Mouse (Mus musculus): ENCODE results near the gene Tgfbi. TPM values are rescaled to one million over a fixed set of nuclear protein-coding genes. Genes with fewer than 3 reads are reported as not detected.
A peak's percentile ranks its signal among the peaks of the same experiment; 100 is the strongest.

Gene Tgfbi
- 50.4 and 66.2 TPM in 2 replicates for polyA plus RNA-seq (2016; fragmentation: Nextera tagmentation; extraction: Ambion mirVana)

DNA sequence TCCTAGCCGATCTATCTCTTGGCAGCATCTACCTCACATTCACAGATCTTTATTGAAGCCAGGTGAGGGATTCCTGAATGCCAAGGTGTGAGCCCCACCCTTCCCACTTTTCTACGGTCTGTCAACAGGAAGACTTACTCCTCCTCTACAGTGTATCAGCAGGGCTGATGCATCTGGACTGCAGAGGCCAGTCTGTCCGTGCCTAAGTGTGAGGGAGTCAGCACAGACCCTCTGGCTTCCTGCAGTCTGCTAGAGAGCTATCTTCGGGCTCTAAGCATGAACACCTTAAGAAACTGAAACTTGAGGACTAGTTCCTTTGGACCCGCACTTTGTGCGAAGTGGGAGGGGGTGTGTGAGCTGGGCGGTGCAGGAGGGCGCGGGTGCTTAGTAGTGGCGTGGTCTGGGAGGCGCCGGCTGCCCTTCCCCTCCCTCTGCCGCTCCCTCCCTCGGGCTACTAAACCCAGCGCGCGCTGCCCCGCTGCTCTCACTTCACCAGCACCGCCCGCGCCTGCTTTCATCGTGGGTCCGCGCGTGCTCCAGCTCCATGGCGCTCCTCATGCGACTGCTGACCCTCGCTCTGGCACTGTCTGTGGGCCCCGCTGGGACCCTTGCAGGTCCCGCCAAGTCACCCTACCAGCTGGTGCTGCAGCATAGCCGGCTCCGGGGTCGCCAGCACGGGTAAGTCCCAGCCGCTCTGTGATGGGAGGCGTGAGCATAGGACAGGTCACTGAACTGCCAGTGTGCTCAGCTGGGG lies at the start of gene Tgfbi:
TSS of gene Tgfbi (plus strand) at position 421 of the 754 bp plus-strand sequence.
- peaks cover 37% of the 10 kb centered on the region for H3K27me3 ChIP-seq (ENCODE audit: insufficient read depth, poor library complexity, severe bottlenecking)
- H3K27ac ChIP-seq = peak within 1 kb of the TSS; percentile 88
- 1% methylated on average over 36 of the region's 36 CpGs for WGBS
- peak; percentile 78 for DNase-seq (ENCODE audit: low spot score)
- peaks cover 72% of the 10 kb centered on the region for H3K4me1 ChIP-seq
- H3K9me3 ChIP-seq = no peaks in the 10 kb centered on the region
- H3K36me3 ChIP-seq = peaks cover 1% of the 10 kb centered on the region; the same call in 1 of the 2 replicates
- H3K4me3 ChIP-seq = peak within 1 kb of the TSS; percentile 75

GRCm38 (mm10) chr13:56559841-56560370 lies 49.4 kb upstream of the Tgfbi start:
- peaks cover 8% of the 10 kb centered on the region for H3K4me1 ChIP-seq
- no peaks in the 10 kb centered on the region for H3K9me3 ChIP-seq
- no peaks in the 10 kb centered on the region for H3K27me3 ChIP-seq (ENCODE audit: insufficient read depth, poor library complexity, severe bottlenecking)
- no peaks in the 10 kb centered on the region for H3K36me3 ChIP-seq
- no peak overlapping the region for H3K27ac ChIP-seq
- WGBS = 84% methylated on average over 6 of the region's 6 CpGs
- H3K4me3 ChIP-seq = no peak overlapping the region
- DNase-seq (ENCODE audit: low spot score) = no peak

- Histone ChIP-seq H3K27me3 (ENCODE audit: insufficient read depth, poor library complexity, severe bottlenecking) (no peaks in the 10 kb centered on the region), H3K36me3 (no peaks in the 10 kb centered on the region), H3K4me3 (no peak overlapping the region), H3K9me3 (no peaks in the 10 kb centered on the region), H3K27ac (no peak overlapping the region), H3K4me1 (peaks cover 9% of the 10 kb centered on the region)
- WGBS = 80% methylated on average over 8 of the region's 8 CpGs
- DNase-seq (ENCODE audit: low spot score) = no peak
These were observed 48.2 kb upstream of the Tgfbi start for GRCm38 (mm10) chr13:56561129-56561528.

DNA sequence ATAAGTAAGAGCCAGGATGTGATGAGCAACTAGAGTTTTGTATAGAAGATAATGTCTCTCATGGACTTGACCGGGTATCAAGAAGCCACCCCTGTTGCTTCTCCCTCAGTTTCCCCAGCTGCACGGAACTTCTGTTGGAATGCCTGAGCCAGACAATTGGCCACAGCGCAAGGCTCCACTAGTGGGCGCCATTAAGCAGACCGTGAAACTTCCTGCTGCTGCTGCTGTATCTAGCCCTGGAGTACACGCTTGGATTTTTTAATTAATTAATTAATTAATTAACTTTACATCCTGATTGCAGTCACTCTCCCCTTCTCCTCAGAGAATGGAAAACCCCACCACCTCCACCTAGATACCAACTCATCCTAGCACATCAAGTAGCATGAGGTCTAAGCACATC lies 46.2 kb upstream of the Tgfbi start:
- whole genome bisulfite sequencing = 36% methylated on average over 6 of the region's 6 CpGs
- Histone ChIP-seq H3K9me3 (no peaks in the 10 kb centered on the region), H3K4me1 (peaks cover 13% of the 10 kb centered on the region), H3K4me3 (no peak overlapping the region), H3K36me3 (no peaks in the 10 kb centered on the region), H3K27me3 (ENCODE audit: insufficient read depth, poor library complexity, severe bottlenecking) (no peaks in the 10 kb centered on the region), H3K27ac (no peak overlapping the region)
- DNase-seq (ENCODE audit: low spot score) = no peak

- 74% methylated on average over 10 of the region's 10 CpGs for WGBS
These were observed 43.0 kb upstream of the Tgfbi start for GRCm38 (mm10) chr13:56566336-56566735.

GRCm38 (mm10) chr13:56571645-56572044 lies 37.7 kb upstream of the Tgfbi start:
- WGBS = 90% methylated on average over 8 of the region's 8 CpGs
- Histone ChIP-seq H3K4me3 (no peak overlapping the region), H3K9me3 (no peaks in the 10 kb centered on the region), H3K4me1 (0 out of 2 replicates have a peak, but pooled peaks cover 6% of the 10 kb centered on the region), H3K36me3 (no peaks in the 10 kb centered on the region), H3K27me3 (ENCODE audit: insufficient read depth, poor library complexity, severe bottlenecking) (no peaks in the 10 kb centered on the region), H3K27ac (no peak overlapping the region)
- DNase-seq (ENCODE audit: low spot score) = no peak

More at GRCm38 (mm10) chr13:56566336-56566735, 43.0 kb upstream of the Tgfbi start:
- Histone ChIP-seq H3K27me3 (ENCODE audit: insufficient read depth, poor library complexity, severe bottlenecking) (no peaks in the 10 kb centered on the region), H3K4me3 (no peak overlapping the region), H3K9me3 (no peaks in the 10 kb centered on the region), H3K4me1 (peaks cover 5% of the 10 kb centered on the region; the same call in 1 of the 2 replicates), H3K27ac (no peak overlapping the region), H3K36me3 (no peaks in the 10 kb centered on the region)
- no peak for DNase-seq (ENCODE audit: low spot score)

DNA sequence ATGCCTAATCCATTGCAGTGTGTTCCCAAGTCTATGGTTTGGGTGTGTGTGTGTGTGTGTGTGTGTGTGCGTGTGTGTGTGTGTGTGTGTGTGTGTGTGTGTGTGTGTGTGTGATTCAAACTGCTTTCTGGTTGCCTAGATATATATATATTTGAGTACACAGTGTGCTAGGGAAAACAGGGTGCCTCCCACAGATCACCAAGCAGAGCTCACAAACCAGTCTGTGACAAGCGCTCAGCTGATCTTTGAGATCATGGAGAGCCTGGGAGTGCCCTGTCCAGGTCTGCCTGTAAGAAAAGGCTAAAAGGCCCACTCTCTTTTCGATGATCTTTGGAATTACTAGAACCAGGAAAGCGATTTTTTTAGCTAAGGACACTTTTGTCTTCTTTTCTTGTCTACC lies 34.2 kb upstream of the Tgfbi start:
- H3K27ac ChIP-seq = no peak overlapping the region
- WGBS = 73% methylated on average over 4 of the region's 4 CpGs
- no peak overlapping the region for H3K4me3 ChIP-seq
- H3K4me1 ChIP-seq = peaks cover 18% of the 10 kb centered on the region
- H3K36me3 ChIP-seq = no peaks in the 10 kb centered on the region
- no peaks in the 10 kb centered on the region for H3K27me3 ChIP-seq (ENCODE audit: insufficient read depth, poor library complexity, severe bottlenecking)
- DNase-seq (ENCODE audit: low spot score) = no peak
- no peaks in the 10 kb centered on the region for H3K9me3 ChIP-seq

DNA sequence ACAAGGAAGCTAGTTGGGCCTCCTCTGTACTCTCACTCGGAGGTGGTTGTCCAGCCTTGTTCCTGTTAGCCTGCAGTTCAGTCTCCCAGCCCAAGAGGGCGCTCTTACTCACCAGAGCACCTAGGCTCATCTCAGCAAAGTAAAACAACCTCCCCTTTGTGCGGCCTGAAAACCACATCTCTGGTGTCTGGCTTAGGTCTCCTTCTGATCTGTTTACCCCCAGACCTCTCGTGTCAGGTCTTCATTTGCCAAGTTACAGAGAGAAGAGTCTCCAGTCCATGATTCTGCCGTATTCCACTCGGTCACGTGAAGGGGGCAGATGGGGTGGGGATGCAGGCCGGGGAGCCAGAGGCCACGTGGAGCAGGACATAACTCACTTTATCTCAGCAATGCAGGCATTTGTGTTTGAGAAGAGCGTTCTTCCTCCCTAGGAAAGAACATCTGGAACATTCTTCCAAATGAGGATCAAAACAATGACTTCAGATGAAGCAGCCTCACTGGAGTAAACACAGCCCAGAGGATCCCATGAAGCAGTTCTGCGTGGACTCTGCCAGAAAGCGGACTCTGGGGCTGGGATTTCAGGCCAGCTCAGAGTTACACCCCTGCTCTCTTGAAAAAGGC lies 33.5 kb upstream of the Tgfbi start:
- Histone ChIP-seq H3K4me3 (no peak overlapping the region), H3K4me1 (peaks cover 18% of the 10 kb centered on the region), H3K27me3 (ENCODE audit: insufficient read depth, poor library complexity, severe bottlenecking) (no peaks in the 10 kb centered on the region), H3K27ac (peak overlapping the region; percentile 76), H3K36me3 (no peaks in the 10 kb centered on the region), H3K9me3 (no peaks in the 10 kb centered on the region)
- WGBS = 49% methylated on average over 12 of the region's 12 CpGs
- peak; percentile 80 for DNase-seq (ENCODE audit: low spot score)

DNA sequence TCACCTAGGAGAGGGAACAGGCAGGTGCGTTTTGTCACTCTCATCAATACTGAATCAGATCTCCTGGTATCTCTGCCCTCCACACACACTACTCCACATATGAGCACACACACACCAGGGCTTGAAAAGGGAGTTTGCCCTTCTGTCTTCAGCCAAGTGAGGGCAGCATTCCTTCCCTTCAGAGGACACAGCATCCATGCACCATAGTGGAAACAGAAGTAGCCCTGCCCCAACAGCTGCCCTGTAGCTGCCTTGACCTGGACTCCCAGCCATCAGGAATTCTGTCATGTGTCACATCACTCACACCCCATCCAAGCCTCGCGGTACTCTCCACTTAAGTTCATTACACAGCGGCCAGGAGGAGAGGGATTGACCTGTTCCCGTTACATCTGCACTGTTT lies 31.2 kb upstream of the Tgfbi start:
- H3K4me1 ChIP-seq = peaks cover 34% of the 10 kb centered on the region
- peak; percentile 85 for DNase-seq (ENCODE audit: low spot score)
- no peaks in the 10 kb centered on the region for H3K27me3 ChIP-seq (ENCODE audit: insufficient read depth, poor library complexity, severe bottlenecking)
- H3K9me3 ChIP-seq = no peaks in the 10 kb centered on the region
- WGBS = 42% methylated on average over 5 of the region's 5 CpGs
- H3K4me3 ChIP-seq = no peak overlapping the region
- peak overlapping the region; percentile 11; the same call in 1 of the 2 replicates for H3K27ac ChIP-seq
- no peaks in the 10 kb centered on the region for H3K36me3 ChIP-seq

DNA sequence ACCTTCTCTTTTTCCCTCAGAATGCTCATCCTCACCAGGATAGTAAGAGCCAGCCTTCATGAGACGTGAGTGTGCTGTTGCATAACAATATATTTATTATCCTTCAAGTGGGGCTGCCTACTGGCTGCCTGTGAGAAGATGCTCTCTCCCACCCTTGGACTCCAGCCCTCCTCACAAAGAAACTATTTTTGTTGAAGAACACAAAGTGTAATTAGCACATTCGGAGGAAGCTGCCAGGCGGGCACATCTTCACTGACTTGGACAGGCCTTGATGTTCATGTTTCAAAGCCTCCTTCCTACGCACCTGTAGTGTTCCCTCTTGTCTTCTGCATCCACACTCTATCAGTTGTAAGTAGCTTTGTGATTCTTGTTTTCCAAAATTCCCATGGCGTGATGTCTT lies 28.9 kb upstream of the Tgfbi start:
- no peaks in the 10 kb centered on the region for H3K9me3 ChIP-seq
- H3K36me3 ChIP-seq = no peaks in the 10 kb centered on the region
- WGBS = 84% methylated on average over 5 of the region's 5 CpGs
- H3K4me1 ChIP-seq = peaks cover 36% of the 10 kb centered on the region
- no peak overlapping the region for H3K4me3 ChIP-seq
- DNase-seq (ENCODE audit: low spot score) = no peak
- no peaks in the 10 kb centered on the region for H3K27me3 ChIP-seq (ENCODE audit: insufficient read depth, poor library complexity, severe bottlenecking)
- H3K27ac ChIP-seq = peak overlapping the region; percentile 83; the same call in 1 of the 2 replicates

GRCm38 (mm10) chr13:56581512-56581911 lies 27.8 kb upstream of the Tgfbi start:
- Histone ChIP-seq H3K27me3 (ENCODE audit: insufficient read depth, poor library complexity, severe bottlenecking) (no peaks in the 10 kb centered on the region), H3K9me3 (no peaks in the 10 kb centered on the region), H3K4me3 (no peak overlapping the region), H3K27ac (peak overlapping the region; percentile 83), H3K36me3 (no peaks in the 10 kb centered on the region), H3K4me1 (peaks cover 36% of the 10 kb centered on the region)
- DNase-seq (ENCODE audit: low spot score) = no peak
- 8% methylated on average over 3 of the region's 3 CpGs for WGBS

DNA sequence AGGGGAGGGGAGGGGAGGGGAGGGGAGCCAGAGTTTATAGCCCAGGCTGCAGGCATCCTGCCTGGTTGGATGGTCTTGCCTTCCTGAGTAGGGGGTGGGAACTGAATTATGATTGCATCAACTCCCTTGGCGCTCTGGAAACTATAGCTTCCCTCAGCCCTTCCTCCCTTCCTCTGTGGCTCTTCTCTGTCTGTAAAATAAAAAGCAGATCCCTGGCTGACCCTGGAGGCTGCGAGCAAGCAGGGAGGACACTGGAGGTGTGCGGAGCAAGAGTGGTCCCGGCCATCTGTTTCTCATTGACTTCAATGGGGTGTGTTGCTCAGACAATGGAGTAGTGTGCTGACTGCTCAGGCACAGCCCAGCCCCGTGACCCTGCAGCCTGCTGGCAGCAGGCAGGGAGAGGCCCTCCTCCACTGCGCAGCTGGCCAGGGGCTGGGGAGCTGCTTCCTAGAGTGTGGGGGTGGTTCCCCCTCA lies 27.3 kb upstream of the Tgfbi start:
- Histone ChIP-seq H3K4me1 (peaks cover 36% of the 10 kb centered on the region), H3K9me3 (no peaks in the 10 kb centered on the region), H3K36me3 (no peaks in the 10 kb centered on the region), H3K4me3 (peak overlapping the region; percentile 38), H3K27ac (peak overlapping the region; percentile 83), H3K27me3 (ENCODE audit: insufficient read depth, poor library complexity, severe bottlenecking) (no peaks in the 10 kb centered on the region)
- 7% methylated on average over 6 of the region's 6 CpGs for WGBS
- peak; percentile 90 for DNase-seq (ENCODE audit: low spot score)

DNA sequence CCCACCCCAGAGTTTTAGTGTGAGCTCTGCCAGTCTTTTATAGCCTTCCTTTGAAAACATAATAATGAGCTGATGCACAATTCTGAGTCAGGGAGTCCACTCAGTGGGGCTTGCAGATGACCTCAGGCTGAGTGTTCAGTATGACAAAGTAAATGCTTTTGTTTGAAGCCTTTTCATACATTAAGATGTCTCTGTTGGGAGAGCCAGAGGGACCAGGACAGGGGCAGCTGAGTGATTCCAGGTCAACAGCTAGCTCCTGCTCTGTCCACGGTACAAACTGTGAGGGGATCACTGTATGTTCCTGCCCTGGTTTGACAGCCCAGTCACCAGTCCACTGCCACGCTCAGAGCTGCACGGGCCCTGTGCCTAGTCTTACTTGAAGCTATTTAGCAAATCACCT lies 26.6 kb upstream of the Tgfbi start:
- no peak for DNase-seq (ENCODE audit: low spot score)
- H3K36me3 ChIP-seq = no peaks in the 10 kb centered on the region
- no peak overlapping the region for H3K4me3 ChIP-seq
- H3K27ac ChIP-seq = peak overlapping the region; percentile 83
- 42% methylated on average over 3 of the region's 3 CpGs for WGBS
- H3K4me1 ChIP-seq = peaks cover 36% of the 10 kb centered on the region
- H3K27me3 ChIP-seq (ENCODE audit: insufficient read depth, poor library complexity, severe bottlenecking) = no peaks in the 10 kb centered on the region
- no peaks in the 10 kb centered on the region for H3K9me3 ChIP-seq
